Mouse (Mus musculus) layer of hippocampus, adult 8-10 months (tissue): Measurements from ENCODE around the gene Ngrn. TPM values are rescaled to one million over a fixed set of nuclear protein-coding genes. Genes with fewer than 3 reads are reported as not detected.

Experiments used
- DNase-seq, 2 experiments: peaks; one replicate each; pipeline ENCODE4 v3.0.0; 2022; ENCODE audit warnings: low spot score in 2 of 2
- total RNA-seq, 4 experiments: library from RNA; stranded (reverse); gene quantifications; 2 replicates each; pipeline ENCODE4 v1.2.4; 2022

The Ngrn gene
- total RNA-seq, 4 experiments from 2014 or later, result 37.2 to 43.3 (median 38.6) TPM

GRCm38 (mm10) chr7:80301522-80301921, 40.5 kb downstream of the Ngrn start:
- DNase-seq, result no peak

DNA sequence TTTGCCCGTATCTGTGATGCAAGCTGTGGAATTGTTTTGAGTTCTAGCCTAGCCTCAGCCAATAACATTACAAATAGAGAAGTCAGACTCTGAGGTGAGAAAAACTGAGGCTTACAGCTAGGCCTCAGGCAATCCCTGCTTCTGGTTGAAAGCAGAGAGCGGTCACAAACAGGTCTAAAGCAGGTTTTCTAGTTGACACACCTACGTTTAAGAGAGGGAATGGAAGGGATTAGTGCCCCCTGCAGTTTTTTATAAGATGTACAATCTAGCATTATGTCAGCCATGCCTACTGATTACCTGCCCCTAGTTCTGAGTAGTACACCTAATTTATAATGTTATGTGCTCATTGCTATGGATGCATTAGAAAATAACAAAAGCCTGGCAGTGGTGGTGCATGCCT, 46.8 kb downstream of the Ngrn start:
- no peak for DNase-seq

DNA sequence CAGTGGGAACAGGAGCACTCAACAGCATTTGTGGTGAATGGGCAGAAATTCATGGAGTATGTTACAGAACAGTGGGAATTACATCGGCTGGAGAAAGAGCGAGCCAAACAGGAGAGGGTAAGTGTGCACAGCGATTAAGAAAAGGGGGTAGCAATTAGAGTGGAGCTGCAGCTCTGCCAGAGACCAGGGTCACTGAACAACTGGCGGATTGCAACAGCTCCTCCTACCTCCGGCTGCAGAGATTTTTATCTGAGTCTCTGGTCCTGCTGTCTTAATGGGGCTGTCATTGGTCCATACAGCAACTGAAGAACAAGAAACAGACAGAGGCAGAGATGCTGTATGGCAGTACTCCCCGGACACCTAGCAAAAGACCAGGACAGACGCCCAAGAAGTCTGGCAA, 49.8 kb downstream of the Ngrn start:
- no peak for DNase-seq

Other genes starting within 250 kb of the Ngrn start
- gene Zfp710, start 236.4 kb upstream of the Ngrn start, total RNA-seq, result 10 to 100 TPM; 24.3 to 30.2 (median 26.0) TPM
- 10 to 100 TPM; 67.5 to 83.7 (median 75.9) TPM for gene Idh2, start 145.8 kb upstream of the Ngrn start, total RNA-seq
- gene Sema4b, start 74.4 kb upstream of the Ngrn start, total RNA-seq, result 10 to 100 TPM; 22.0 to 27.7 (median 25.9) TPM
- gene Cib1, start 28.4 kb upstream of the Ngrn start, total RNA-seq, result 10 to 100 TPM; 20.3 to 31.5 (median 25.9) TPM
- 1 to 10 TPM; 6.2 to 7.5 (median 7.0) TPM for gene Gdpgp1, start 28.4 kb upstream of the Ngrn start, total RNA-seq
- gene Ttll13, start 14.8 kb upstream of the Ngrn start, total RNA-seq, result 1 to 10 TPM; 1.3 to 2.1 (median 1.8) TPM
- gene Vps33b, start 8.4 kb downstream of the Ngrn start, total RNA-seq, result 10 to 100 TPM; 19.8 to 27.7 (median 23.7) TPM
- 1 to 10 TPM in 3 of 4 experiments, under 1 TPM in 1; 0.51 to 1.9 (median 1.5) TPM for gene Prc1, start 33.2 kb downstream of the Ngrn start, total RNA-seq
- 10 to 100 TPM; 12.7 to 19.0 (median 14.2) TPM for gene Rccd1, start 63.2 kb downstream of the Ngrn start, total RNA-seq
- gene Unc45a, start 79.8 kb downstream of the Ngrn start, total RNA-seq, result 10 to 100 TPM; 35.5 to 47.2 (median 40.6) TPM
- 10 to 100 TPM; 37.7 to 55.7 (median 49.0) TPM for gene Hddc3, start 81.9 kb downstream of the Ngrn start, total RNA-seq
- gene Man2a2, start 110.2 kb downstream of the Ngrn start, total RNA-seq, result 100 to 1,000 TPM; 161 to 192 (median 173) TPM
- gene Fes, start 126.7 kb downstream of the Ngrn start, total RNA-seq, result 10 to 100 TPM in 2 of 4 experiments, 1 to 10 TPM in 2; 7.0 to 20.0 (median 14.1) TPM
- gene Furin, start 144.2 kb downstream of the Ngrn start, total RNA-seq, result 10 to 100 TPM; 36.1 to 43.8 (median 39.7) TPM